Mouse (Mus musculus): ENCODE data around the gene Nucks1.

DNA sequence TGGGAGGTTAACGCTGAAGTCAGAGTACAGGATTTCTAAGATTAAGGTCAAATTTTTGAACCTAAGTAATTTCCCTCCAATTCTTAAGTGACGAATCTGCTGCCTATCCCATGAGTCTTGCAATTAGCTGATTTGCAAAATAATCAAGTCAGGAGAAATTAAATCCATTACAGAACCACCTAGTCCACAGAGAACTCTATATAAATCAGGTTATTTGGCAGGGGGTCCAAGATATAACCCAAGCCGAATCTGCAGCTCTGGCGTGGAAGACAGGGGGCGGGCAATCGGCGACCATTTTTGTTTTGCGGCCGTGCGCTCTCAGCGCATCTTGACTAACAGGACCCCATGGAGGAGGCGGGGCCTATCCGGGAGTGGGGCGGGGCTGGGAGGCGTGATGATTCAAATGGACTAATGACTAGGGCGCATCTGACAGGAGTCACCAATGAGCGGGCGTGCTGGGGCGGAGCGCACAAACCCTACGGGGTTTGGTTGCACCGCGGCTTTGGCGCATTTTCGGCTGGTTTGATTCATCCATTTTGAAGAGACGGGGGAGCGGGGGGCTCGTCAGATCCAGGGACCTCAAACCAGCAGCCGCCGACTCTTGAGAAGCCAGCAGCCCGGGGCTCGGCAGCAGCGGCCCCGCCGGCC is at the start of gene Nucks1:
- 0 out of 2 replicates have a peak, but pooled peaks have one; percentile 19 for TF ChIP-seq CTCF (conservative IDR thresholded peaks at IDR 0.05; ENCODE audit: insufficient read depth, insufficient read length, low read depth, low read length)
- TF ChIP-seq POLR2A (IDR thresholded peaks at IDR 0.05; ENCODE audit: low read depth, low read length), result no peak

Measured in kidney, adult 2 months (tissue).